Mouse (Mus musculus): ENCODE measurements around the gene Slco4a1. TPM values are rescaled to one million over a fixed set of nuclear protein-coding genes. Genes with fewer than 3 reads are reported as not detected.

Slco4a1 gene
- polyA plus RNA-seq, 1 experiment from 2014 or later: 3.5 TPM

- no peaks in the 10 kb centered on the region for H3K36me3 ChIP-seq
- peaks cover 49% of the 10 kb centered on the region for H3K27me3 ChIP-seq
- H3K9me3 ChIP-seq: no peaks in the 10 kb centered on the region
- H3K4me1 ChIP-seq: no peaks in the 10 kb centered on the region; the same call in 1 of the 2 replicates
- H3K4me2 ChIP-seq (replicated peaks): no peak overlapping the region
- WGBS: 84% methylated on average over 5 of the region's 5 CpGs
- no peak overlapping the region for H3K4me3 ChIP-seq
- ATAC-seq (ENCODE audit: low FRiP score, low read depth): no peak
- H3K27ac ChIP-seq (replicated peaks): no peak overlapping the region
- no peak overlapping the region for H3K9ac ChIP-seq (replicated peaks)
These were observed 5.5 kb upstream of the Slco4a1 start for GRCm38 (mm10) chr2:180450529-180450928.

DNA sequence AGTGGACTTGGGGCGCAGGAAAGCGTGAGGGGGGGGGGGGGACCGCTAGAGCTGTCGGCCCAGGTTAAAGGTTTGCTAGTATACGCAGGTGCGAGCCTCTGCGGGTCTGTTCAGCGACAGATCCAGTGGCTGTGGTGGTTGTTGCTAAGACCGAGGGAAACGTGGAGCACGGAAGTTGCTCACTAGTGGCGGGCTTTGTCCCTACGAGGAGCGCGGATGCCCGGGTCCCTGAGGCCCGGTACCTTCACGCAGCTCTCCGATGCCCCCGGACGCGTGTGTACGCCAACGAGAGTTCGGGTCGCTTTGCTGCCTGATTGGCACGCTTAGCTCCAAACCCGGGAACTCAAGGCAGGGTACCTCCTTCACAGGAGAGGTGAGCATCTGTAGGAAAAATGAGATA, 660 bp downstream of the Slco4a1 start:
- Histone ChIP-seq H3K4me1 (peaks cover 20% of the 10 kb centered on the region), H3K4me2 (replicated peaks) (peak overlapping the region; percentile 80), H3K36me3 (no peaks in the 10 kb centered on the region), H3K9ac (replicated peaks) (peak overlapping the region; percentile 37), H3K27ac (replicated peaks) (no peak overlapping the region), H3K27me3 (peaks cover 71% of the 10 kb centered on the region), H3K4me3 (peak overlapping the region; percentile 57), H3K9me3 (no peaks in the 10 kb centered on the region)
- peak; percentile 7; the same call in 1 of the 2 replicates for ATAC-seq (ENCODE audit: low FRiP score, low read depth)
- WGBS: 2% methylated on average over 26 of the region's 28 CpGs

GRCm38 (mm10) chr2:180457680-180458079, 1.6 kb downstream of the Slco4a1 start:
- WGBS: 32% methylated on average over 2 of the region's 2 CpGs
- Histone ChIP-seq H3K4me1 (peaks cover 20% of the 10 kb centered on the region), H3K27me3 (peaks cover 71% of the 10 kb centered on the region), H3K9ac (replicated peaks) (no peak overlapping the region), H3K4me3 (no peak overlapping the region), H3K4me2 (replicated peaks) (peak overlapping the region; percentile 80; the same call in 1 of the 2 replicates), H3K9me3 (no peaks in the 10 kb centered on the region), H3K36me3 (no peaks in the 10 kb centered on the region), H3K27ac (replicated peaks) (no peak overlapping the region)
- no peak for ATAC-seq (ENCODE audit: low FRiP score, low read depth)

GRCm38 (mm10) chr2:180459437-180459836, 3.4 kb downstream of the Slco4a1 start:
- peaks cover 58% of the 10 kb centered on the region for H3K27me3 ChIP-seq

DNA sequence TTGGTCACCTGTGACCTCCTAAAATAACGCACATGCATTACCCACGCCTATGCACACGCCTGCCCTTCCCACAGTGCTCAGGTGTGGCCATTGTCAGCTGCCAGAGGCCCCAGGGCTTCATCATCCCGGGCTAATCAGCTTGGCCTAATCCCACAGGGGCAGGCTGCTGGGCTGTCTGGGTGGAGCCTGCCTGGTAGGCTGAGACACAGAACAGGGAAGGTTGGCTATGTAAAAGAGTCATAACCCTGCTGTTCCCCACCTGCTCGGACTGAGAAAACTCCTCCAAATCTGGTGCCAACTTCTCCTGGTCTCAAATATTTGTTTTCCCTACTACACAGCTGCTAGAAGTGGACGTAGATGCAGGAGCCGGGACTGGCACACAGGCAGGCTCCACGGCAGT, 4.8 kb downstream of the Slco4a1 start:
- Histone ChIP-seq H3K27ac (replicated peaks) (no peak overlapping the region), H3K4me1 (peaks cover 18% of the 10 kb centered on the region), H3K9me3 (no peaks in the 10 kb centered on the region), H3K27me3 (peaks cover 45% of the 10 kb centered on the region), H3K36me3 (no peaks in the 10 kb centered on the region), H3K9ac (replicated peaks) (no peak overlapping the region), H3K4me2 (replicated peaks) (no peak overlapping the region), H3K4me3 (no peak overlapping the region)
- WGBS: 50% methylated on average over 8 of the region's 8 CpGs
- no peak for ATAC-seq (ENCODE audit: low FRiP score, low read depth)

More at GRCm38 (mm10) chr2:180459437-180459836, 3.4 kb downstream of the Slco4a1 start:
- ATAC-seq (ENCODE audit: low FRiP score, low read depth): no peak
- 75% methylated on average over 4 of the region's 4 CpGs for WGBS
- Histone ChIP-seq H3K27ac (replicated peaks) (no peak overlapping the region), H3K4me2 (replicated peaks) (no peak overlapping the region), H3K9ac (replicated peaks) (no peak overlapping the region), H3K4me3 (no peak overlapping the region), H3K4me1 (peaks cover 20% of the 10 kb centered on the region), H3K36me3 (no peaks in the 10 kb centered on the region), H3K9me3 (no peaks in the 10 kb centered on the region)

- Histone ChIP-seq H3K9me3 (no peaks in the 10 kb centered on the region), H3K4me2 (replicated peaks) (no peak overlapping the region), H3K9ac (replicated peaks) (no peak overlapping the region), H3K36me3 (no peaks in the 10 kb centered on the region), H3K4me1 (peaks cover 4% of the 10 kb centered on the region; the same call in 1 of the 2 replicates), H3K27me3 (peaks cover 27% of the 10 kb centered on the region), H3K4me3 (no peak overlapping the region), H3K27ac (replicated peaks) (no peak overlapping the region)
- no peak for ATAC-seq (ENCODE audit: low FRiP score, low read depth)
- WGBS: 88% methylated on average over 8 of the region's 8 CpGs
These were observed 6.5 kb downstream of the Slco4a1 start for GRCm38 (mm10) chr2:180462593-180462992.

DNA sequence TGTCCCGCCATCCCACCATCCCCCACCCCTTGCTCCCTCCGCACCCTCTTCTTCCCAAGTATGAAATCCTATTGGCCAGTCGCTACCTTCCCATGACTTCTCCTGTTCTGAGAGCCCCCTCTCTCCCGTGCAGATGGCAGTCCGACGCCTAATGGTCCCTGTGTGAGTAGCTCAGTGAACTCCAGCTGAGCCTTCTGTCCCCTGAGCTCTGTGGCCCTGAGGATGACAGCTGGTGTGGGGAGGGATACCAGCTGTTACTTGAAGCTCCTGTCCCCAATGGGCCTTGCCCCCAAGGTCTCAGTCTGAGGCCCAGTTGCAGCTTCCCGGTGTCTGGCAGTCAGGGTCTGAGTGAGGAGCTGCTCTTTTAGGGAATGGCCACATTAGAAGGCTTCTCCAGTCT, 10.5 kb downstream of the Slco4a1 start:
- Histone ChIP-seq H3K9me3 (no peaks in the 10 kb centered on the region), H3K27ac (replicated peaks) (no peak overlapping the region; the same call in 1 of the 2 replicates), H3K27me3 (peaks cover 8% of the 10 kb centered on the region), H3K4me1 (no peaks in the 10 kb centered on the region), H3K4me2 (replicated peaks) (no peak overlapping the region), H3K4me3 (no peak overlapping the region), H3K9ac (replicated peaks) (no peak overlapping the region), H3K36me3 (no peaks in the 10 kb centered on the region)
- peak; percentile 71 for ATAC-seq (ENCODE audit: low FRiP score, low read depth)
- 62% methylated on average over 7 of the region's 7 CpGs for WGBS

DNA sequence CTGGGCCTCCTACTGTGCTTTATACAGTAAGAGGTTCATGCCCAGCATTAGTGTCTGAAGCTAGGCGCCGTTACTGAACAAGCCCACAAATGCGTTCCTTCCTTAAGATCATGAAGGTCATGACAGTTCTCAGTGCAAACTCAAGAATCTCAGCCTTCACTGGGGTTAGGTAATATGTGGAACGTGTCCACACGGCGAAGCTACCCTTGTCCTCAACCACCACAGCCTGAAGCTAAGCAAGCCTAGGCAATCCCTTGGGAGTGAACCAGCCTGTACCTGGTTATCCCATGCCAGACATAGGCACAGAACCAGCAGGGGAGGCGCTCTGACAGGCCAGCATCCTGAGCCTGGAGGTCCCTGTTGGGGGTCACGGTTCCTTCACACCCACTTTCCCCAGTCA, 12.8 kb downstream of the Slco4a1 start:
- Histone ChIP-seq H3K4me1 (no peaks in the 10 kb centered on the region), H3K4me2 (replicated peaks) (no peak overlapping the region), H3K36me3 (no peaks in the 10 kb centered on the region), H3K9ac (replicated peaks) (no peak overlapping the region), H3K27ac (replicated peaks) (no peak overlapping the region), H3K4me3 (no peak overlapping the region), H3K9me3 (no peaks in the 10 kb centered on the region), H3K27me3 (peaks cover 24% of the 10 kb centered on the region)
- 93% methylated on average over 8 of the region's 8 CpGs for WGBS
- ATAC-seq (ENCODE audit: low FRiP score, low read depth): no peak

DNA sequence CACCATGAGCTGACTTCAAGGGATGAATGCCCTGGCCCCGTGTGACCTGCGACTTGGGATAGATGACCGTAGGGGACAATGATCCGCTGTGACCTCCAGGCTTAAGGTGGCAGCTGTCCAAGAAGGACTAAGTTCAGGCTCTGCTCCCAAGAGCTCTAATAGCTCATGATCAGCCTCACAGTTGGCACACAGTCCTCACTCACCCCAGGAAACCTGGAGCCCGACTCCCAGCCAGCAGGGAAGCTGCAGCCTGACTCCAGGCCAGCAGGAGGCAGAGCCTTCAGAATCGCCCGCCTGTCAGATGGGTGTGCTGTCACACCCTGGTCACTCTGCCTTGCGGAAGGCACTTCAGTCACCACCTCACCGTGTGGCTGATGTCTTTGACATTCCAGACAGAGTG, 13.7 kb downstream of the Slco4a1 start:
- no peak overlapping the region for H3K4me2 ChIP-seq (replicated peaks)
- H3K4me1 ChIP-seq: no peaks in the 10 kb centered on the region
- H3K36me3 ChIP-seq: no peaks in the 10 kb centered on the region
- no peak overlapping the region for H3K27ac ChIP-seq (replicated peaks)
- H3K9me3 ChIP-seq: no peaks in the 10 kb centered on the region
- no peak overlapping the region for H3K4me3 ChIP-seq
- ATAC-seq (ENCODE audit: low FRiP score, low read depth): no peak
- WGBS: 69% methylated on average over 9 of the region's 9 CpGs
- peaks cover 30% of the 10 kb centered on the region for H3K27me3 ChIP-seq
- no peak overlapping the region for H3K9ac ChIP-seq (replicated peaks)

DNA sequence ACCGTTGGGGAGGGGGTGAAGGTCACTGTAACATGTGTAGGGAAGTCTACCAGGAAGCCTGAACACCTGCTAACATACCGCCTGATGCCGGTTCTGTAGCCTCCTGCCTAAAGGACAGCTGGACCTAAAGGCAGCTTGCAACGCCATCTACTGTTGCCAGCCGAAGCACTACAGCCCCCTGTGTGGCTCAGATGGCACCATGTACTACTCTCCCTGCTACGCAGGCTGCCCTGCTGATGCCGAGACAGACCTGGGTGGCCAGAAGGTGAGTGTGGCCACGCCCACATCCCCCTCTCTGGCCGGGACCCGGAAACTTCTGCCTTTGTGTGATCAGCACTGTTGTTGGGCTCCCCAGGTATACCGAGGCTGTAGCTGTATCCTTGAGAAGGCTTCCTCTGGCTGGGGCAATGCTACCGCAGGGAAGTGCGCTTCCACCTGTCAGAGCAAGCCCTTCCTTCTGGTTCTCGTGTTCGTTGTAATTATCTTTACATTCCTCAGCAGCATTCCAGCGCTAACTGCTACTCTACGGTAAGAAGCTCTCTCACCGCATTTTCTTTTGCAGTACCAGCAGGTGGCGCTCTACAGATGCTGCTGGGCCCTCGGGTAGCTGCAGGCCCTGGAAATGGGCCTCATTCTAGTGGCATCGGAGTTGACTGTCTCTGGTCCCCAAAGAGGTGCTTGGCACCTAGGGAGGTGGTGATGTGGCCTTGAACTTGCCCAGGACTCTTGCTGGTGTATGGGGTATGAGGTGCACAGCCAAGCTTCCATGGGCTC, 16.4 kb downstream of the Slco4a1 start:
- H3K9me3 ChIP-seq: no peaks in the 10 kb centered on the region
- peaks cover 46% of the 10 kb centered on the region for H3K27me3 ChIP-seq
- ATAC-seq (ENCODE audit: low FRiP score, low read depth): peak; percentile 39; the same call in 1 of the 2 replicates
- no peaks in the 10 kb centered on the region for H3K36me3 ChIP-seq
- no peak overlapping the region for H3K27ac ChIP-seq (replicated peaks)
- no peaks in the 10 kb centered on the region for H3K4me1 ChIP-seq
- no peak overlapping the region for H3K9ac ChIP-seq (replicated peaks)
- no peak overlapping the region for H3K4me3 ChIP-seq
- WGBS: 7% methylated on average over 21 of the region's 21 CpGs
- 0 out of 2 replicates have a peak overlapping the region, but pooled peaks have one; percentile 9 for H3K4me2 ChIP-seq (replicated peaks)

- Histone ChIP-seq H3K36me3 (no peaks in the 10 kb centered on the region), H3K4me3 (no peak overlapping the region), H3K27me3 (peaks cover 52% of the 10 kb centered on the region), H3K27ac (replicated peaks) (no peak overlapping the region), H3K9me3 (no peaks in the 10 kb centered on the region), H3K4me1 (no peaks in the 10 kb centered on the region), H3K9ac (replicated peaks) (no peak overlapping the region), H3K4me2 (replicated peaks) (0 out of 2 replicates have a peak overlapping the region, but pooled peaks have one; percentile 9)
- ATAC-seq (ENCODE audit: low FRiP score, low read depth): peak; percentile 81
- 41% methylated on average over 7 of the region's 7 CpGs for WGBS
These were observed 17.0 kb downstream of the Slco4a1 start for GRCm38 (mm10) chr2:180473080-180473440.

DNA sequence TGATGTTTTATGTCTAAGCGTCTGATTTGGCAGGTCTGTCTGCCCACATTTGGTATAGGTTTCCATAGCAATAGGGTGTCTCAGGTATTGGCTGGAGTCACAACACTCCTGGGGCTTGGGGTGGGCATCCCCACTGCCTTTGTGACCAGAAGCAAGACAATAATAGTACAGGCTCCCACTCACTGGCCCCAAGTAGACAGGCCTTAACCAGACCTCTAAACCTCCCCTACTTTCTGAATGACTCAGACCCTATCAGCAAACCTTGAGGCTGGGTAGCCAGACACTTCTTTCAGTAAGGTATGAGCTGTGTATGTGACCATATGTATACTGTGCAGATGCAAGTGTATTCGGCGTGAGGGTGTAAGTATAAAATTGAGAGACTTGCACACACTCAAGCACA, 18.8 kb downstream of the Slco4a1 start:
- Histone ChIP-seq H3K9ac (replicated peaks) (no peak overlapping the region), H3K36me3 (no peaks in the 10 kb centered on the region), H3K4me2 (replicated peaks) (no peak overlapping the region), H3K9me3 (no peaks in the 10 kb centered on the region), H3K4me1 (no peaks in the 10 kb centered on the region), H3K27me3 (peaks cover 70% of the 10 kb centered on the region), H3K4me3 (no peak overlapping the region), H3K27ac (replicated peaks) (no peak overlapping the region)
- no peak for ATAC-seq (ENCODE audit: low FRiP score, low read depth)
- WGBS: 92% methylated on average over 3 of the region's 3 CpGs
